Mouse (Mus musculus): ENCODE results near the gene Insyn1. TPM values are rescaled to one million over a fixed set of nuclear protein-coding genes. Genes with fewer than 3 reads are reported as not detected.

The Insyn1 gene
- polyA plus RNA-seq, 1 experiment from 2014 or later = 1.6 TPM

GRCm38 (mm10) chr9:58467345-58468025, 20.9 kb upstream of the Insyn1 start:
- no peaks in the 10 kb centered on the region for H3K9me3 ChIP-seq (replicated peaks; ENCODE audit: control insufficient read depth, low read length)
- H3K27ac ChIP-seq (ENCODE audit: low read depth, low read length) = no peak overlapping the region
- no peak overlapping the region for H3K4me3 ChIP-seq (ENCODE audit: low read depth, low read length)
- no peak overlapping the region for H3K4me2 ChIP-seq
- H3K27me3 ChIP-seq (ENCODE audit: control insufficient read depth, insufficient read depth, low read length) = no peaks in the 10 kb centered on the region
- H3K36me3 ChIP-seq (ENCODE audit: control insufficient read depth, insufficient read depth, low read length) = no peaks in the 10 kb centered on the region
- H3K9ac ChIP-seq (ENCODE audit: low read depth, low read length) = no peak overlapping the region
- ATAC-seq (replicated peaks; ENCODE audit: insufficient number of reproducible peaks, low FRiP score, low TSS enrichment) = no peak
- 58% methylated on average over 5 of the region's 5 CpGs for WGBS (ENCODE audit: insufficient replicate concordance)
- H3K4me1 ChIP-seq (ENCODE audit: control insufficient read depth, insufficient read depth, low read length) = no peaks in the 10 kb centered on the region

- WGBS (ENCODE audit: insufficient replicate concordance) = 59% methylated on average over 6 of the region's 6 CpGs
- no peaks in the 10 kb centered on the region; the same call in 1 of the 2 replicates for H3K27me3 ChIP-seq (ENCODE audit: control insufficient read depth, insufficient read depth, low read length)
- no peaks in the 10 kb centered on the region for H3K36me3 ChIP-seq (ENCODE audit: control insufficient read depth, insufficient read depth, low read length)
- H3K27ac ChIP-seq (ENCODE audit: low read depth, low read length) = no peak overlapping the region
- no peaks in the 10 kb centered on the region for H3K4me1 ChIP-seq (ENCODE audit: control insufficient read depth, insufficient read depth, low read length)
- no peak for ATAC-seq (replicated peaks; ENCODE audit: insufficient number of reproducible peaks, low FRiP score, low TSS enrichment)
- H3K9me3 ChIP-seq (replicated peaks; ENCODE audit: control insufficient read depth, low read length) = no peaks in the 10 kb centered on the region
- no peak overlapping the region for H3K9ac ChIP-seq (ENCODE audit: low read depth, low read length)
- no peak overlapping the region for H3K4me2 ChIP-seq
- no peak overlapping the region for H3K4me3 ChIP-seq (ENCODE audit: low read depth, low read length)
Observed at GRCm38 (mm10) chr9:58470466-58470865, 17.9 kb upstream of the Insyn1 start.

- Histone ChIP-seq H3K36me3 (ENCODE audit: control insufficient read depth, insufficient read depth, low read length) (no peaks in the 10 kb centered on the region), H3K27ac (ENCODE audit: low read depth, low read length) (no peak overlapping the region), H3K4me1 (ENCODE audit: control insufficient read depth, insufficient read depth, low read length) (no peaks in the 10 kb centered on the region), H3K27me3 (ENCODE audit: control insufficient read depth, insufficient read depth, low read length) (peaks cover 5% of the 10 kb centered on the region; the same call in 1 of the 2 replicates), H3K9ac (ENCODE audit: low read depth, low read length) (no peak overlapping the region), H3K4me2 (no peak overlapping the region), H3K4me3 (ENCODE audit: low read depth, low read length) (no peak overlapping the region), H3K9me3 (replicated peaks; ENCODE audit: control insufficient read depth, low read length) (no peaks in the 10 kb centered on the region)
- WGBS (ENCODE audit: insufficient replicate concordance) = 64% methylated on average over 8 of the region's 8 CpGs
- no peak for ATAC-seq (replicated peaks; ENCODE audit: insufficient number of reproducible peaks, low FRiP score, low TSS enrichment)
Observed at GRCm38 (mm10) chr9:58473211-58473815, 15.1 kb upstream of the Insyn1 start.

GRCm38 (mm10) chr9:58487076-58487475, 1.3 kb upstream of the Insyn1 start:
- no peak overlapping the region for H3K4me2 ChIP-seq

GRCm38 (mm10) chr9:58489133-58489864, 896 bp downstream of the Insyn1 start:
- peak overlapping the region; percentile 98 for H3K4me2 ChIP-seq
- H3K27me3 ChIP-seq (ENCODE audit: control insufficient read depth, insufficient read depth, low read length) = peaks cover 47% of the 10 kb centered on the region
- no peak overlapping the region for H3K27ac ChIP-seq (ENCODE audit: low read depth, low read length)
- H3K4me3 ChIP-seq (ENCODE audit: low read depth, low read length) = peak overlapping the region; percentile 64
- H3K4me1 ChIP-seq (ENCODE audit: control insufficient read depth, insufficient read depth, low read length) = peaks cover 13% of the 10 kb centered on the region
- 2% methylated on average over 13 of the region's 13 CpGs for WGBS (ENCODE audit: insufficient replicate concordance)
- no peaks in the 10 kb centered on the region for H3K36me3 ChIP-seq (ENCODE audit: control insufficient read depth, insufficient read depth, low read length)
- ATAC-seq (replicated peaks; ENCODE audit: insufficient number of reproducible peaks, low FRiP score, low TSS enrichment) = no peak
- H3K9ac ChIP-seq (ENCODE audit: low read depth, low read length) = peak overlapping the region; percentile 75
- H3K9me3 ChIP-seq (replicated peaks; ENCODE audit: control insufficient read depth, low read length) = no peaks in the 10 kb centered on the region

More at GRCm38 (mm10) chr9:58487076-58487475, 1.3 kb upstream of the Insyn1 start:
- WGBS (ENCODE audit: insufficient replicate concordance) = 9% methylated on average over 3 of the region's 3 CpGs
- no peak overlapping the region for H3K4me3 ChIP-seq (ENCODE audit: low read depth, low read length)
- no peaks in the 10 kb centered on the region for H3K36me3 ChIP-seq (ENCODE audit: control insufficient read depth, insufficient read depth, low read length)
- H3K9ac ChIP-seq (ENCODE audit: low read depth, low read length) = no peak overlapping the region
- H3K27me3 ChIP-seq (ENCODE audit: control insufficient read depth, insufficient read depth, low read length) = peaks cover 45% of the 10 kb centered on the region
- ATAC-seq (replicated peaks; ENCODE audit: insufficient number of reproducible peaks, low FRiP score, low TSS enrichment) = no peak
- H3K4me1 ChIP-seq (ENCODE audit: control insufficient read depth, insufficient read depth, low read length) = peaks cover 13% of the 10 kb centered on the region
- no peak overlapping the region for H3K27ac ChIP-seq (ENCODE audit: low read depth, low read length)
- no peaks in the 10 kb centered on the region for H3K9me3 ChIP-seq (replicated peaks; ENCODE audit: control insufficient read depth, low read length)

- peak overlapping the region; percentile 98 for H3K4me2 ChIP-seq
- WGBS (ENCODE audit: insufficient replicate concordance) = 5% methylated on average over 7 of the region's 7 CpGs
- peaks cover 44% of the 10 kb centered on the region for H3K27me3 ChIP-seq (ENCODE audit: control insufficient read depth, insufficient read depth, low read length)
- no peaks in the 10 kb centered on the region for H3K36me3 ChIP-seq (ENCODE audit: control insufficient read depth, insufficient read depth, low read length)
- ATAC-seq (replicated peaks; ENCODE audit: insufficient number of reproducible peaks, low FRiP score, low TSS enrichment) = no peak
- H3K4me3 ChIP-seq (ENCODE audit: low read depth, low read length) = peak overlapping the region; percentile 64; the same call in 1 of the 2 replicates
- H3K9me3 ChIP-seq (replicated peaks; ENCODE audit: control insufficient read depth, low read length) = no peaks in the 10 kb centered on the region
- no peak overlapping the region for H3K9ac ChIP-seq (ENCODE audit: low read depth, low read length)
- peaks cover 13% of the 10 kb centered on the region for H3K4me1 ChIP-seq (ENCODE audit: control insufficient read depth, insufficient read depth, low read length)
- H3K27ac ChIP-seq (ENCODE audit: low read depth, low read length) = no peak overlapping the region
Observed at GRCm38 (mm10) chr9:58489865-58490165, 1.4 kb downstream of the Insyn1 start.

- H3K4me2 ChIP-seq = no peak overlapping the region
- H3K4me3 ChIP-seq (ENCODE audit: low read depth, low read length) = no peak overlapping the region
- H3K27me3 ChIP-seq (ENCODE audit: control insufficient read depth, insufficient read depth, low read length) = peaks cover 43% of the 10 kb centered on the region
Observed at GRCm38 (mm10) chr9:58490391-58490790, 2.0 kb downstream of the Insyn1 start.

GRCm38 (mm10) chr9:58495035-58495434, 6.6 kb downstream of the Insyn1 start:
- WGBS (ENCODE audit: insufficient replicate concordance) = 56% methylated on average over 2 of the region's 2 CpGs
- Histone ChIP-seq H3K4me1 (ENCODE audit: control insufficient read depth, insufficient read depth, low read length) (peaks cover under 1% of the 10 kb centered on the region; the same call in 1 of the 2 replicates), H3K9me3 (replicated peaks; ENCODE audit: control insufficient read depth, low read length) (no peaks in the 10 kb centered on the region), H3K27ac (ENCODE audit: low read depth, low read length) (no peak overlapping the region), H3K27me3 (ENCODE audit: control insufficient read depth, insufficient read depth, low read length) (peaks cover 22% of the 10 kb centered on the region), H3K36me3 (ENCODE audit: control insufficient read depth, insufficient read depth, low read length) (no peaks in the 10 kb centered on the region), H3K4me2 (no peak overlapping the region), H3K9ac (ENCODE audit: low read depth, low read length) (no peak overlapping the region), H3K4me3 (ENCODE audit: low read depth, low read length) (no peak overlapping the region)
- ATAC-seq (replicated peaks; ENCODE audit: insufficient number of reproducible peaks, low FRiP score, low TSS enrichment) = no peak

More at GRCm38 (mm10) chr9:58490391-58490790, 2.0 kb downstream of the Insyn1 start:
- no peak overlapping the region for H3K9ac ChIP-seq (ENCODE audit: low read depth, low read length)
- no peaks in the 10 kb centered on the region for H3K36me3 ChIP-seq (ENCODE audit: control insufficient read depth, insufficient read depth, low read length)
- no peaks in the 10 kb centered on the region for H3K9me3 ChIP-seq (replicated peaks; ENCODE audit: control insufficient read depth, low read length)
- WGBS (ENCODE audit: insufficient replicate concordance) = 51% methylated on average over 2 of the region's 2 CpGs
- no peak overlapping the region for H3K27ac ChIP-seq (ENCODE audit: low read depth, low read length)
- peaks cover 13% of the 10 kb centered on the region for H3K4me1 ChIP-seq (ENCODE audit: control insufficient read depth, insufficient read depth, low read length)
- no peak for ATAC-seq (replicated peaks; ENCODE audit: insufficient number of reproducible peaks, low FRiP score, low TSS enrichment)

Measured in heart, embryonic 11.5 days (tissue).